Mouse (Mus musculus): ENCODE results near the gene Zg16. TPM values are rescaled to one million over a fixed set of nuclear protein-coding genes. Genes with fewer than 3 reads are reported as not detected.

The Zg16 gene
- polyA plus RNA-seq, 1 experiment from 2014 or later = not detected

DNA sequence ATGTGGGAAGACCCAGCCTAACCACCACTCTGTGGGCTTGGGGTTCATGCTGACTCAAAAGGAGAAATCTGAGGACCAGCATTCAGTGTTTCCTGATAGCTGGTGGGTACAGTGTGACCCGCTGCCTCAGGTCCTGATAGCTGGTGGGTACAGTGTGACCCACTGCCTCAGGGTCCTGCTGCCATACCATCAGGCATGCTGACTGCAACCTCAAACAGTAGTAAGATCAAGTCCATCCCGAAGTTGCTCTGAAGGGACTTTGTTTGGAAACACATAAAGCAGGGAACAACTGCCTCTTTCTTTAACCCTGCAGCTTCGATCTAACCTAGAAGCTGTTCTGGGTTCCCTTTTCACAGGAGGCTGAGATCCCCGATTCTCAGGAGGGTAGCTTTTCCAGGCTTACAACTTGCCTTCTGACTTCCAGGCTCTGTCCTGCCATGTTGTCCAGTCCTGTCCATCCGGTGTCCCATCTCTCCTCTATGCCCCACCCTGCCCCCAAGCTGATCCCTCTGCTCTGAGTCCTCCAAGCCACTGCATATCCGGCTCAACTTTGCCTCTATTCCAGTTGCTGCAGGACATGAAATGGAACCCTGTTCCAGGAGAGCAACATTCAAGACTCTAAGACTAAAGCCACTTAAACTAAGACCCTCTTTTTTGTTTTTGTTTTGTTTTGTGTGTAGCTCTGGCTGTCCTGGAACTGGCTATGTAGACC is 79.7 kb downstream of the Zg16 start:
- H3K27ac ChIP-seq (ENCODE audit: low read depth, low read length) = no peak overlapping the region
- H3K9me3 ChIP-seq (ENCODE audit: control insufficient read depth, low read length) = no peaks in the 10 kb centered on the region
- 88% methylated on average over 6 of the region's 6 CpGs for WGBS

DNA sequence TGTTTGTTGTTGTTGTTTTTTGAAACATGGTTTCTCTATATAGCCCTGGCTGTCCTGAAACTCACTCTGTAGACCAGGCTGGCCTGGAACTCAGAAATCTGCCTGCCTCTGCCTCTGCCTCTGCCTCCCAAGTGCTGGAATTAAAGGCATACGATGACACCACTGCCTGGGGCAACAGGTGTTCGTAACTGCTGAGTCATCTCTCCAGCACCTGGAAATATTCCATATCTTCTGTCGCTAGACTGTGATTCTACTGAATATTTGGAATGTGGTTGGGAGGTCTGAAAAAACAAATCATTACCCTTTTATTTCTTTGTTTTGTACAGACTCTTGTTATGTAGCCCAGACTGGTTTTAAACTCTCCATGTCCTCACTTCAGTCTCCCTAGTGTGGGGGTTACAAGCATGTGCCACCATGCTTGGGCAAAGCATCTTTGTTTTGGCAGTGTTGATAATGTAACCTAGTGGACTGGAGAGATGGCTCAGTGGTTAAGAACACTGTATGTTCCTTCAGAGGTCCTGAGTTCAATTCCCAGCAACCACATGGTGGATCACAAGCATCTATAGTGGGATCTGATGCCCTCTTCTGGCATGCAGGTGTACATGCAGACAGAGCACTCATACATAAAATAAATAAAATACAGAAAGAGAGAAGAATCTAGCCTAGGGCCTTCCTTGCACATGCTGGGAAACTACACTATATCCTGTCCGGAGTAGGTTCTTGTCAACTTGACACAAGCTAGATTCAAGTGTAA is 82.8 kb downstream of the Zg16 start:
- Histone ChIP-seq H3K27me3 (replicated peaks; ENCODE audit: control insufficient read depth, insufficient read depth, low read length) (no peaks in the 10 kb centered on the region), H3K27ac (ENCODE audit: low read depth, low read length) (no peak overlapping the region), H3K9ac (ENCODE audit: low read depth, low read length) (no peak overlapping the region), H3K4me3 (ENCODE audit: low read length) (no peak overlapping the region), H3K4me2 (ENCODE audit: low read length) (no peak overlapping the region), H3K4me1 (ENCODE audit: control insufficient read depth, insufficient read depth, low read depth, low read length) (no peaks in the 10 kb centered on the region; the same call in 1 of the 2 replicates), H3K9me3 (ENCODE audit: control insufficient read depth, low read length) (no peaks in the 10 kb centered on the region), H3K36me3 (ENCODE audit: control insufficient read depth, insufficient read depth, low read length) (no peaks in the 10 kb centered on the region)
- ATAC-seq = no peak
- WGBS = 93% methylated on average over 4 of the region's 4 CpGs

More for the DNA sequence above, 79.7 kb downstream of the Zg16 start:
- H3K27me3 ChIP-seq (replicated peaks; ENCODE audit: control insufficient read depth, insufficient read depth, low read length) = no peaks in the 10 kb centered on the region
- no peaks in the 10 kb centered on the region; the same call in 1 of the 2 replicates for H3K4me1 ChIP-seq (ENCODE audit: control insufficient read depth, insufficient read depth, low read depth, low read length)
- no peak overlapping the region for H3K4me2 ChIP-seq (ENCODE audit: low read length)
- H3K36me3 ChIP-seq (ENCODE audit: control insufficient read depth, insufficient read depth, low read length) = no peaks in the 10 kb centered on the region
- ATAC-seq = no peak
- H3K4me3 ChIP-seq (ENCODE audit: low read length) = no peak overlapping the region
- H3K9ac ChIP-seq (ENCODE audit: low read depth, low read length) = no peak overlapping the region

DNA sequence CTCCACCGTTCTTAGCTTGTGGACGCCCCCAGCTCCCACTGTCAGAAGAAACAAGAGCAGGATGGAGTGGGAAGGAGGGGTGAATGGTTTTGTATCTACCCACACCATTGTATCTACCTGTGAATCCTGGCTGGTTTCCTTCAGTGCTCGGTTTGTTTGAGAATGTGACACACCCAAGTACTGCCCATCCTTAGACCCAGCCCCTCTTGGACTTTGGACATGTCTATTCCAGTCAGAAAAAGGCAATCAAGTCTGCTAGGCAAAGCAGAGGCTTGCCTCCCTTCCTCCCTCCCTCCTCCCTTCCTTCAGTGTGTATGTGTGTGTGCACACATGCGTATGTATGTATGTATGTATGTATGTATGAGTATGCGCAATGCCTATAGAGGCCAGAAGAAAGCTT is 83.5 kb downstream of the Zg16 start:
- H3K9me3 ChIP-seq (ENCODE audit: control insufficient read depth, low read length) = no peaks in the 10 kb centered on the region
- H3K9ac ChIP-seq (ENCODE audit: low read depth, low read length) = no peak overlapping the region
- ATAC-seq = no peak
- no peak overlapping the region for H3K4me2 ChIP-seq (ENCODE audit: low read length)
- H3K36me3 ChIP-seq (ENCODE audit: control insufficient read depth, insufficient read depth, low read length) = no peaks in the 10 kb centered on the region
- 86% methylated on average over 5 of the region's 5 CpGs for WGBS
- H3K27ac ChIP-seq (ENCODE audit: low read depth, low read length) = no peak overlapping the region
- H3K27me3 ChIP-seq (replicated peaks; ENCODE audit: control insufficient read depth, insufficient read depth, low read length) = no peaks in the 10 kb centered on the region
- H3K4me1 ChIP-seq (ENCODE audit: control insufficient read depth, insufficient read depth, low read depth, low read length) = no peaks in the 10 kb centered on the region; the same call in 1 of the 2 replicates
- no peak overlapping the region for H3K4me3 ChIP-seq (ENCODE audit: low read length)

Small RNA genes within 50 kb of the gene (microRNA-seq; reads per million reads assigned to microRNA genes)
- gene Gm44343 = not detected

Other genes with a start within 250 kb of the Zg16 start
- 31.1 and 34.0 TPM in 2 replicates for gene Doc2a, start 239.9 kb downstream of the Zg16 start, polyA plus RNA-seq (2015; fragmentation: Nextera tagmentation; extraction: Ambion mirVana)
- 21.1 and 23.6 TPM in 2 replicates for gene Hirip3, start 225.4 kb downstream of the Zg16 start, polyA plus RNA-seq (2015; fragmentation: Nextera tagmentation; extraction: Ambion mirVana)
- gene Ino80e, start 225.0 kb downstream of the Zg16 start, polyA plus RNA-seq (2015; fragmentation: Nextera tagmentation; extraction: Ambion mirVana) = 88.3 and 100 TPM in 2 replicates
- 52.8 and 60.3 TPM in 2 replicates for gene Taok2, start 202.6 kb downstream of the Zg16 start, polyA plus RNA-seq (2015; fragmentation: Nextera tagmentation; extraction: Ambion mirVana)
- gene Tmem219, start 164.4 kb downstream of the Zg16 start, polyA plus RNA-seq (2015; fragmentation: Nextera tagmentation; extraction: Ambion mirVana) = 34.0 and 35.9 TPM in 2 replicates
- 126 and 134 TPM in 2 replicates for gene Kctd13, start 158.4 kb downstream of the Zg16 start, polyA plus RNA-seq (2015; fragmentation: Nextera tagmentation; extraction: Ambion mirVana)
- gene Asphd1, start 137.7 kb downstream of the Zg16 start, polyA plus RNA-seq (2015; fragmentation: Nextera tagmentation; extraction: Ambion mirVana) = 9.4 and 11.5 TPM in 2 replicates
- 54.9 and 56.7 TPM in 2 replicates for gene Sez6l2, start 136.8 kb downstream of the Zg16 start, polyA plus RNA-seq (2015; fragmentation: Nextera tagmentation; extraction: Ambion mirVana)
- gene Cdipt, start 111.4 kb downstream of the Zg16 start, polyA plus RNA-seq (2015; fragmentation: Nextera tagmentation; extraction: Ambion mirVana) = 160 and 162 TPM in 2 replicates
- 1.2 and 1.6 TPM in 2 replicates for gene Cdiptos, start 111.2 kb downstream of the Zg16 start, polyA plus RNA-seq (2015; fragmentation: Nextera tagmentation; extraction: Ambion mirVana)
- gene Mvp, start 72.7 kb downstream of the Zg16 start, polyA plus RNA-seq (2015; fragmentation: Nextera tagmentation; extraction: Ambion mirVana) = 3.9 and 4.8 TPM in 2 replicates
- 0.31 TPM in 1 of 2 replicates, not detected in the other for gene Pagr1b, start 70.8 kb downstream of the Zg16 start, polyA plus RNA-seq (2015; fragmentation: Nextera tagmentation; extraction: Ambion mirVana)
- gene Pagr1a, start 70.0 kb downstream of the Zg16 start, polyA plus RNA-seq (2015; fragmentation: Nextera tagmentation; extraction: Ambion mirVana) = 26.9 and 55.8 TPM in 2 replicates
- gene Gm42742, start 66.2 kb downstream of the Zg16 start, polyA plus RNA-seq (2015; fragmentation: Nextera tagmentation; extraction: Ambion mirVana) = 47.5 and 81.5 TPM in 2 replicates
- gene Prrt2, start 66.1 kb downstream of the Zg16 start, polyA plus RNA-seq (2015; fragmentation: Nextera tagmentation; extraction: Ambion mirVana) = 71.4 and 84.6 TPM in 2 replicates
- 53.9 and 55.0 TPM in 2 replicates for gene Maz, start 60.3 kb downstream of the Zg16 start, polyA plus RNA-seq (2015; fragmentation: Nextera tagmentation; extraction: Ambion mirVana)
- 22.2 and 29.8 TPM in 2 replicates for gene Kif22, start 44.9 kb downstream of the Zg16 start, polyA plus RNA-seq (2015; fragmentation: Nextera tagmentation; extraction: Ambion mirVana)
- gene AI467606, start 4.0 kb upstream of the Zg16 start, polyA plus RNA-seq (2015; fragmentation: Nextera tagmentation; extraction: Ambion mirVana) = 2.2 and 2.4 TPM in 2 replicates
- gene Qprt, start 34.9 kb upstream of the Zg16 start, polyA plus RNA-seq (2015; fragmentation: Nextera tagmentation; extraction: Ambion mirVana) = 1.1 TPM in 2 replicates
- gene Spn, start 50.5 kb upstream of the Zg16 start, polyA plus RNA-seq (2015; fragmentation: Nextera tagmentation; extraction: Ambion mirVana) = 0.07 TPM in 1 of 2 replicates, not detected in the other
- gene Cd2bp2, start 108.7 kb upstream of the Zg16 start, polyA plus RNA-seq (2015; fragmentation: Nextera tagmentation; extraction: Ambion mirVana) = 70.4 and 72.7 TPM in 2 replicates
- gene Tbc1d10b, start 121.1 kb upstream of the Zg16 start, polyA plus RNA-seq (2015; fragmentation: Nextera tagmentation; extraction: Ambion mirVana) = 27.0 and 29.1 TPM in 2 replicates
- gene Mylpf, start 121.6 kb upstream of the Zg16 start, polyA plus RNA-seq (2015; fragmentation: Nextera tagmentation; extraction: Ambion mirVana) = 3.5 and 47.0 TPM in 2 replicates
- gene Zfp553, start 145.7 kb upstream of the Zg16 start, polyA plus RNA-seq (2015; fragmentation: Nextera tagmentation; extraction: Ambion mirVana) = 42.7 and 49.1 TPM in 2 replicates
- gene Sept1, start 145.8 kb upstream of the Zg16 start, polyA plus RNA-seq (2015; fragmentation: Nextera tagmentation; extraction: Ambion mirVana) = 12.1 and 12.3 TPM in 2 replicates
- 76.8 and 82.6 TPM in 2 replicates for gene Zfp771, start 156.9 kb upstream of the Zg16 start, polyA plus RNA-seq (2015; fragmentation: Nextera tagmentation; extraction: Ambion mirVana)
- gene Dctpp1, start 173.4 kb upstream of the Zg16 start, polyA plus RNA-seq (2015; fragmentation: Nextera tagmentation; extraction: Ambion mirVana) = 118 and 122 TPM in 2 replicates
- gene Sephs2, start 186.7 kb upstream of the Zg16 start, polyA plus RNA-seq (2015; fragmentation: Nextera tagmentation; extraction: Ambion mirVana) = 54.2 and 58.9 TPM in 2 replicates
- 0.26 and 0.44 TPM in 2 replicates for gene Itgal, start 208.9 kb upstream of the Zg16 start, polyA plus RNA-seq (2015; fragmentation: Nextera tagmentation; extraction: Ambion mirVana)

Measured in hindbrain, embryonic 16.5 days (tissue).